Comparison of ENCODE assay signal across 15 mouse cellular contexts in the genomic region with DNA sequence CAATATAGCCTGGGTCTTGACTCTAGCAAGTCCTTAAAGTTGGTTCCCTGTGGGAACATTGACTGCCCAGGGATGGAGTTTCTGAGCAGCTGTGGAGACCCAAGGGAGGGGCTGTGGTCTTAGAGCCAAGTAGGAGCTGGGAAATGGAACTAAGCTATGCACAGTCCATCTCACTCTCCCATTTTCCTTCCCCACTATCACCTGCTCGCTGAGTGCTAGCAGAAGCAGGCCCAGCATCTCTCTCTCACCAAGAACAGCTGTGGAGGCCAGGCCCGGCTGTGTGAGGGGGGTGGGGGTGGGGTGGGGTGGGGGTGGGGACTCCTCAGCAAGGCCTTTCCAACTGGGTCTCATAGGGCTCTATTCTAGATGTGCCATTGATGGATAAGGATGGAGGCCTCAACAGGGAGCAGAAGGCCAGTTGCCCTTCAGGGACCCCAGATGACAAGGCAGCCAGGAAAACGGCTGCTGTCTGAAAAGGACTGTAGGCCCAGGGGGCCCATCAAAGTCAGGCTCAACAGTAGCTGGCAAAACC. TPM values are rescaled to one million over a fixed set of nuclear protein-coding genes. Genes with fewer than 3 reads are reported as not detected.
DNase-seq lines count a peak whose midpoint lies in the region; ATAC-seq and TF ChIP-seq lines count a peak whose summit lies in the region.
"Had no signal": no experiment of that assay in that cellular context is flagged by ENCODE, and none has a peak within 500 bp of the region (broad histone marks: within the 10 kb centered on the region; RNA-seq: fewer than 3 reads in every experiment).

No protein-coding gene starts in this region.

- no peaks in the 10 kb centered on the region for H3K36me3 ChIP-seq in thymus, adult 2 months (ENCODE audit: control insufficient read depth, insufficient read depth, low read length)
- H3K36me3 ChIP-seq in hindbrain, embryonic 14.5 days (replicated peaks; ENCODE audit: control insufficient read depth, insufficient read depth): no peaks in the 10 kb centered on the region
- no peaks in the 10 kb centered on the region for H3K36me3 ChIP-seq in midbrain, embryonic 10.5 days
- no peaks in the 10 kb centered on the region for H3K36me3 ChIP-seq in neural tube, embryonic 15.5 days

- WGBS in thymus, adult 2 months: 54% methylated on average over 3 of the region's 3 CpGs
- WGBS in hindbrain, embryonic 14.5 days: 6% methylated on average over 3 of the region's 3 CpGs
- WGBS in midbrain, embryonic 10.5 days: 17% methylated on average over 3 of the region's 3 CpGs
- 12% methylated on average over 3 of the region's 3 CpGs for WGBS in neural tube, embryonic 15.5 days

- peak overlapping the region; percentile 72 for H3K27ac ChIP-seq in thymus, adult 2 months (ENCODE audit: control insufficient read depth, insufficient read depth, low read length)
- peak overlapping the region; percentile 61 for H3K27ac ChIP-seq in hindbrain, embryonic 14.5 days
- H3K27ac ChIP-seq in midbrain, embryonic 10.5 days (replicated peaks): peak overlapping the region; percentile 52
- H3K27ac ChIP-seq in neural tube, embryonic 15.5 days (replicated peaks): peak overlapping the region; percentile 66
- H3K27ac ChIP-seq: kidney, postnatal 0 days had no signal

- no peak overlapping the region for H3K4me3 ChIP-seq in thymus, adult 2 months (ENCODE audit: control insufficient read depth, insufficient read depth, low read length)
- no peak overlapping the region for H3K4me3 ChIP-seq in hindbrain, embryonic 14.5 days (replicated peaks; ENCODE audit: low read length)
- H3K4me3 ChIP-seq in midbrain, embryonic 10.5 days: 0 out of 2 replicates have a peak overlapping the region, but pooled peaks have one; percentile 48
- no peak overlapping the region for H3K4me3 ChIP-seq in neural tube, embryonic 15.5 days (replicated peaks)

- no peak for TF ChIP-seq POLR2A in thymus, adult 2 months (IDR thresholded peaks at IDR 0.05; ENCODE audit: control insufficient read depth, extremely low read depth, insufficient read depth, low read length, poor library complexity)

- H3K27me3 ChIP-seq in thymus, adult 2 months (ENCODE audit: control insufficient read depth, insufficient read depth, low read length): no peaks in the 10 kb centered on the region
- H3K27me3 ChIP-seq in hindbrain, embryonic 14.5 days (ENCODE audit: control insufficient read depth, insufficient read depth, low read length): peaks cover 12% of the 10 kb centered on the region
- peaks cover 85% of the 10 kb centered on the region for H3K27me3 ChIP-seq in midbrain, embryonic 10.5 days (ENCODE audit: low read depth, poor library complexity, severe bottlenecking)
- peaks cover 31% of the 10 kb centered on the region for H3K27me3 ChIP-seq in neural tube, embryonic 15.5 days (replicated peaks)

- no peaks in the 10 kb centered on the region for H3K9me3 ChIP-seq in hindbrain, embryonic 14.5 days (ENCODE audit: control insufficient read depth, low read length)
- no peaks in the 10 kb centered on the region for H3K9me3 ChIP-seq in midbrain, embryonic 10.5 days (replicated peaks)
- no peaks in the 10 kb centered on the region for H3K9me3 ChIP-seq in neural tube, embryonic 15.5 days (replicated peaks)

- H3K4me2 ChIP-seq in hindbrain, embryonic 14.5 days (replicated peaks): peak overlapping the region; percentile 58
- H3K4me2 ChIP-seq in neural tube, embryonic 15.5 days: peak overlapping the region; percentile 70

- ATAC-seq in hindbrain, embryonic 14.5 days (ENCODE audit: low FRiP score): peak; percentile 53; the same call in 1 of the 2 replicates
- ATAC-seq in neural tube, embryonic 15.5 days (ENCODE audit: low FRiP score): peak; percentile 36; the same call in 1 of the 2 replicates
- no peak for ATAC-seq in erythroblast, adult 5-6 weeks (replicated peaks; ENCODE audit: low FRiP score, poor library complexity, severe bottlenecking)

- DNase-seq in thymus, adult 2 months: peak; percentile 16
- DNase-seq in thymus, adult 18-20 months: no peak
- DNase-seq in hindbrain, embryonic 14.5 days (ENCODE audit: low spot score): peak; percentile 44
- no peak for DNase-seq in midbrain, embryonic 10.5 days (ENCODE audit: low spot score)
- no peak for DNase-seq in urinary bladder, postnatal 36 days (ENCODE audit: low spot score in 2 of 2)
- DNase-seq in gastrocnemius, postnatal 25 days: no peak

- peaks cover 48% of the 10 kb centered on the region for H3K4me1 ChIP-seq in thymus, adult 2 months (replicated peaks; ENCODE audit: control insufficient read depth, insufficient read depth, low read length)
- peaks cover 18% of the 10 kb centered on the region for H3K4me1 ChIP-seq in hindbrain, embryonic 14.5 days (replicated peaks; ENCODE audit: control insufficient read depth, insufficient read depth, low read length)
- H3K4me1 ChIP-seq in midbrain, embryonic 10.5 days: peaks cover 31% of the 10 kb centered on the region
- peaks cover 26% of the 10 kb centered on the region for H3K4me1 ChIP-seq in neural tube, embryonic 15.5 days

- H3K9ac ChIP-seq in hindbrain, embryonic 14.5 days: no peak overlapping the region
- H3K9ac ChIP-seq in neural tube, embryonic 15.5 days (replicated peaks): no peak overlapping the region

- TF ChIP-seq CTCF in thymus, adult 2 months (IDR thresholded peaks at IDR 0.05; ENCODE audit: borderline replicate concordance, control insufficient read depth, extremely low read depth, insufficient read depth, low read length, poor library complexity): no peak

RNA-seq across cellular contexts. Expression of gene Als2cl, which starts 4.9 kb away (rescaled TPM):
- 142 and 145 TPM in 2 replicates for polyA plus RNA-seq in thymus, adult 2 months (2012; rRNA removed)
- 1.4 and 1.9 TPM in 2 replicates for polyA plus RNA-seq in hindbrain, embryonic 14.5 days (2014; fragmentation: Nextera tagmentation; extraction: Ambion mirVana)
- polyA plus RNA-seq in midbrain, embryonic 10.5 days (2016; fragmentation: Nextera tagmentation; extraction: Ambion mirVana): 0.78 and 0.83 TPM in 2 replicates
- polyA plus RNA-seq in neural tube, embryonic 15.5 days (2015; fragmentation: Nextera tagmentation; extraction: Ambion mirVana): 3.2 TPM in 2 replicates
- 0.63 TPM in 1 of 2 replicates, not detected in the other for total RNA-seq in erythroblast, adult 5-6 weeks (2015; ENCODE audit: low replicate concordance)
- total RNA-seq in erythroblast, adult 5-6 weeks (2017; ENCODE audit: low replicate concordance): not detected in 2 replicates
- 1 to 10 TPM; 3.9 to 8.2 TPM for total RNA-seq in gastrocnemius, postnatal 25 days (2021)

RNA-seq across cellular contexts. Expression of gene Tmie, which starts 5.2 kb away (rescaled TPM):
- 11.3 and 12.3 TPM in 2 replicates for polyA plus RNA-seq in thymus, adult 2 months (2012; rRNA removed)
- polyA plus RNA-seq in hindbrain, embryonic 14.5 days (2014; fragmentation: Nextera tagmentation; extraction: Ambion mirVana): 2.3 and 2.4 TPM in 2 replicates
- 0.06 and 0.11 TPM in 2 replicates for polyA plus RNA-seq in midbrain, embryonic 10.5 days (2016; fragmentation: Nextera tagmentation; extraction: Ambion mirVana)
- 5.9 and 7.2 TPM in 2 replicates for polyA plus RNA-seq in neural tube, embryonic 15.5 days (2015; fragmentation: Nextera tagmentation; extraction: Ambion mirVana)
- total RNA-seq in erythroblast, adult 5-6 weeks (2015; ENCODE audit: low replicate concordance): not detected in 2 replicates
- not detected in 2 replicates for total RNA-seq in erythroblast, adult 5-6 weeks (2017; ENCODE audit: low replicate concordance)
- under 1 TPM; 0.43 to 0.62 TPM for total RNA-seq in gastrocnemius, postnatal 25 days (2021)

RNA-seq across cellular contexts. Expression of gene Prss50, which starts 17.0 kb away (rescaled TPM):
- polyA plus RNA-seq in thymus, adult 2 months (2012; rRNA removed): 0.19 and 0.22 TPM in 2 replicates
- 0.31 TPM in 1 of 2 replicates, not detected in the other for polyA plus RNA-seq in hindbrain, embryonic 14.5 days (2014; fragmentation: Nextera tagmentation; extraction: Ambion mirVana)
- 0.35 and 0.85 TPM in 2 replicates for polyA plus RNA-seq in midbrain, embryonic 10.5 days (2016; fragmentation: Nextera tagmentation; extraction: Ambion mirVana)
- 0.59 and 0.75 TPM in 2 replicates for polyA plus RNA-seq in neural tube, embryonic 15.5 days (2015; fragmentation: Nextera tagmentation; extraction: Ambion mirVana)
- 7.7 TPM in 1 of 2 replicates, not detected in the other for total RNA-seq in erythroblast, adult 5-6 weeks (2015; ENCODE audit: low replicate concordance)
- not detected in 2 replicates for total RNA-seq in erythroblast, adult 5-6 weeks (2017; ENCODE audit: low replicate concordance)
- not detected for total RNA-seq in gastrocnemius, postnatal 25 days (2021)
- total RNA-seq: adrenal gland, adult 18-20 months had no signal
- polyA plus RNA-seq: gonadal fat pad, adult 2 months; heart, postnatal 0 days had no signal

RNA-seq across cellular contexts. Expression of gene Prss46, which starts 30.4 kb away (rescaled TPM):
- 0.08 TPM in 1 of 2 replicates, not detected in the other for polyA plus RNA-seq in thymus, adult 2 months (2012; rRNA removed)
- polyA plus RNA-seq in hindbrain, embryonic 14.5 days (2014; fragmentation: Nextera tagmentation; extraction: Ambion mirVana): not detected in 2 replicates
- polyA plus RNA-seq in midbrain, embryonic 10.5 days (2016; fragmentation: Nextera tagmentation; extraction: Ambion mirVana): not detected in 2 replicates
- polyA plus RNA-seq in neural tube, embryonic 15.5 days (2015; fragmentation: Nextera tagmentation; extraction: Ambion mirVana): not detected in 2 replicates
- not detected in 2 replicates for total RNA-seq in erythroblast, adult 5-6 weeks (2015; ENCODE audit: low replicate concordance)
- total RNA-seq in erythroblast, adult 5-6 weeks (2017; ENCODE audit: low replicate concordance): not detected in 2 replicates
- total RNA-seq in gastrocnemius, postnatal 25 days (2021): not detected
- total RNA-seq: adrenal gland, adult 18-20 months; left cerebral cortex, adult 8-10 months had no signal
- polyA plus RNA-seq: cortical plate, adult 2 months; heart, postnatal 0 days; kidney, postnatal 0 days; spleen, adult 2 months had no signal

RNA-seq across cellular contexts. Expression of gene Prss45, which starts 40.3 kb away (rescaled TPM):
- not detected in 2 replicates for polyA plus RNA-seq in thymus, adult 2 months (2012; rRNA removed)
- 0.16 TPM in 1 of 2 replicates, not detected in the other for polyA plus RNA-seq in hindbrain, embryonic 14.5 days (2014; fragmentation: Nextera tagmentation; extraction: Ambion mirVana)
- polyA plus RNA-seq in midbrain, embryonic 10.5 days (2016; fragmentation: Nextera tagmentation; extraction: Ambion mirVana): not detected in 2 replicates
- polyA plus RNA-seq in neural tube, embryonic 15.5 days (2015; fragmentation: Nextera tagmentation; extraction: Ambion mirVana): not detected in 2 replicates
- total RNA-seq in erythroblast, adult 5-6 weeks (2015; ENCODE audit: low replicate concordance): not detected in 2 replicates
- total RNA-seq in erythroblast, adult 5-6 weeks (2017; ENCODE audit: low replicate concordance): not detected in 2 replicates
- not detected for total RNA-seq in gastrocnemius, postnatal 25 days (2021)
- total RNA-seq: adrenal gland, adult 18-20 months had no signal
- polyA plus RNA-seq: gonadal fat pad, adult 2 months; kidney, postnatal 0 days; spleen, adult 2 months had no signal

Comparison
In these comparisons a context has a peak if more than half of its experiments do, and no peak if none do; other contexts are left out.
1. DNase-seq: peak in thymus, adult 2 months (single experiment) and hindbrain, embryonic 14.5 days (single experiment); none in thymus, adult 18-20 months (0 of 2), midbrain, embryonic 10.5 days (single experiment), urinary bladder, postnatal 36 days (0 of 2) and gastrocnemius, postnatal 25 days (single experiment).
2. RNA of gene Als2cl, which starts 4.9 kb away (polyA plus RNA-seq): 142 to 145 TPM in thymus, adult 2 months; 3.2 TPM in neural tube, embryonic 15.5 days, 1.4 to 1.9 TPM in hindbrain, embryonic 14.5 days and 0.78 to 0.83 TPM in midbrain, embryonic 10.5 days; every median in the first group is over 10 times any median in the second.
3. Peak in every context shown above with its lines, with median percentiles within 50 percentile points of each other: H3K27ac ChIP-seq.